Mouse (Mus musculus): ENCODE measurements around the gene Smtn.

DNA sequence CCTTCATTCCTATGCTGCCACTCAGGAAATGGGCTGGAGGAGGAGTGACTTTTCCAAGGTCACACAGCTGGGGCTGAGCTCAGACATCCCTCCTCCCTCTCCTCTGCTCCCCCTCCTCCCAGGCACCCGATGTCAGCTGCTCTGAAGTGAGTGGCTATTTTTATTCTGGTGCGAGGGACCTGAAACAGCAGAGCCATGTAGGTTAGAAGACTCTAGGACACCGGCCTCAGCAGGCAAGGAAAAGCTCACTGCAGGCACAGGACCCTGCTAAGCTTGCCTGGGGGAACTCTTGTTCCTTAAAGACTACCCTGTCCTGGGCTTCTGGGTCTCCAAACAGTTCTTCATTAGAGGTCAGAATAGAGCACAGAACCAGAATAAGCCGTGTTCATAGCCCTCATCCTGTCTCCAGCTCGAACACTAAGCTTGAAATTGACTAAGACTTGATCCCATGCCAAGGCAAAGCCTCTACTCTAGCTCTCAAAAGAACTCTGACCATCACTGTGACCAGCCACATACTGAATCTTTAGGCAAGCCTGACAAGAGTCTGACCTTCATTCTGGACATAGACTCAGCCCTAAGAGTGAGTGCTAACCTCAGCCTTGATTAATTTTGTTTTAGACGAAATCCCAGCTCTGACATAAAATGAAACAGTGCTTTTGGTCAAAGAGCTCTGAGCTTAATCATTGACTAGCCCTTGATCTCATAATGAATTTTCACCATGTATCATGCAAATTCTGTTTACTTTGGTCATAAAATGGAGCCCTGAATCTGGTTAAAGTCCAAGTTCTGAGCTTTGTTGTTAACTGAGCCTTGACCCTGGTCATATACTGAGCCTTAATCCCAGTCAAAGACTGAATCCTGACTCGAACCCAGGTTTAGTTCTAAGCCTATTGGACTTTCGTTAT lies 31.0 kb downstream of the Smtn start:
- TF ChIP-seq CTCF (IDR thresholded peaks at IDR 0.05; ENCODE audit: extremely low read depth, insufficient read depth, insufficient read length, insufficient replicate concordance) (no peak), POLR2A (IDR thresholded peaks at IDR 0.05; ENCODE audit: low read depth, low read length) (no peak)
